Mouse (Mus musculus): ENCODE results near the gene Gm10778.

- TF ChIP-seq CTCF (IDR thresholded peaks at IDR 0.05; ENCODE audit: borderline replicate concordance, control insufficient read depth, extremely low read depth, insufficient read depth, low read length, poor library complexity) (peak; percentile 64), POLR2A (IDR thresholded peaks at IDR 0.05; ENCODE audit: control insufficient read depth, extremely low read depth, insufficient read depth, low read length, poor library complexity) (peak; percentile 96)
Measured at GRCm38 (mm10) chr10:81643449-81644055, 5.3 kb upstream of the Gm10778 start.
